Mouse (Mus musculus): Measurements from ENCODE around the gene Nkiras1.
A peak's percentile ranks its signal among the peaks of the same experiment; 100 is the strongest.

Gene Nkiras1

DNA sequence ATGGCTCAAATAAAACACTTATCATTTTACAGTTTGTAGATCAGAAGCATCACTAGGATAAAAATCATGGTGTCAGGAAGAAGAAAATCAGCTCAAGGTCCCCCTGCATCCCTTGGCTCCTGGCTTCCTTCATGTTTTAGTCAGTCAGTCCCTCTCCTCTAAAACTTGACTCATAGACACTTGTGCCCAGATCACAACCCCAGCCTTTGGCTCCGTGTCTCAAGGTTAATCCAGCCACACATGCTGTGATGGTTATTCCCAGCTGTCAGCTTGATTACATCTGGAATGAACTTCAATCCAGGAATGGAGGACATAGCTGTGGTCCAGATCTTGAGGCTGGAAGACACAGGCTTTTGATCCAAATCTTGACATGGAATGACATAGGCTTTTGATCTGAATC is 3.6 kb downstream of the Nkiras1 start:
- no peak for DNase-seq (ENCODE audit: low spot score)

DNA sequence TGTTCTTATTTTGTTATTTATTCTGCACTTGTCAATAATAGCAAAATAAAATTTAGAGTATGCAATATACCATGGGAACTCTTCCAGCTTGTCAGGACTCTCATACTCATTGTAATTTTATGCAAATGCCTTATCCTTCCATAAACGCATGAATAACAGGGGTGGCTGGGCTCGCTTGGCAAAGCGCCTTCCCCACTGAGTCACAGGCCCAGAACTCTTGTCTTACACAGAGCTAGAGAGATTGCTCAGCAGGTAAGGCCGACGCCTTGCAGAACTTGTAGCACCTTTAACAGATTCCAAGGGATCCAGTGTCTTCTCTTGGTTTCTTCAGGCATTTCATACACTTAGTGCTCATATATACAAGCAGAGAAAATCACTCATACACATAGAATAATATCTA is 9.4 kb downstream of the Nkiras1 start:
- DNase-seq (ENCODE audit: low spot score) = no peak

DNA sequence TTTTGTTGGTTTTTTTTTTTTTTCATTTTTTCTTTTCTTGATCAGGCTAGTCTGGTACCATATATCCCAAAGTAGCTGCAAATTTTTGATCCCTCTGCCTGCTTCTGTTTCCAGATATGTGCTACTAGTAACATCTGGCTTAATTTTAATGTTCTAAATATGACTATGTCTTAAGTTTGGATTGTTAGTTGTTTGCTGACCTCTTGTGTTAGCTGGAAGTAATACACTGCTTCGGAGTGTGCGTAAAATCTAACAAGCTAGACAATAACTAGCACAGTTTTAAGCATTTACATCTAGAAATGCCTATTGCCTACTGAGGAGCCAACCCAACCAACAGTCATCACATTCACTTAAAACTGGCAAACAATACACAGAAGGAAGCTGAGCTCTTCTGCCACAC is 13.6 kb downstream of the Nkiras1 start:
- no peak for DNase-seq (ENCODE audit: low spot score)

DNA sequence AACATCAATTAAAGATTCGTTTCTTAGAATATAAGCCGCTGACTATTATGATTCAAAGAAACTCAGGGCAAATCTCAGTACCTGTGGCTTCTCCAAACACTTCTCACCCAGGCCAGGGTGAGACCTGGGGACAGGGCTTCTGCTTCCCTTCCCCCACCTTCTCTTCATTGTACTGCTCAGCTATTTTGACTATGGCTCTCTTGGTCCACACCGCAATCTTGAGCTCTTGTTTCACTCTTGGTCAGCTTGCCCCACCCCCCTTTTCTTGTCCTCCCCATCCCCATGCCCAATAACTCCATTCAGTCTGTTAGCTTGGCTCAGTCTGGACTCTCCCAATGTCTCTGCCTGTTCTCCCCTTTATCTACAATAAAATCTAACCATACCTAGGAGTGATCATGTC is 14.5 kb downstream of the Nkiras1 start:
- DNase-seq (ENCODE audit: low spot score) = no peak

DNA sequence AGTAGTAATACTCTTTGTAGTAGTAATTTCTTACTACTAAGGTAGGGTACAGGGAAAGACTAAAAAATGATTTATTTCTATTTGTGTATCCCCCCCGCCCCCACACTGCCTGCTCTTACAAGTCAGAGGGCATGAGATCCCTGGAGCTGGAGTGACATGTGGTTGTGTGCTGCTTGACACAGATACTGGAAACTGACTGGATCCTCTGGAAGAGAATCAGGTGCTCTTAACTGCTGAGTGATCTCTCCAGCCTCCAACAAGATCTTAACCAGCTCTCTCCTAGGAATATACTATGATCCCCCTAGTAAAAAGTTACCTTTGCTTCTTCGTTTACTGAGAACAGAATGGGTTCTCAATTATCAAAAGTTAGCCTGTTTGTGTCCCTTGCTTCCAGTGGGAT is 15.5 kb downstream of the Nkiras1 start:
- DNase-seq (ENCODE audit: low spot score) = no peak

DNA sequence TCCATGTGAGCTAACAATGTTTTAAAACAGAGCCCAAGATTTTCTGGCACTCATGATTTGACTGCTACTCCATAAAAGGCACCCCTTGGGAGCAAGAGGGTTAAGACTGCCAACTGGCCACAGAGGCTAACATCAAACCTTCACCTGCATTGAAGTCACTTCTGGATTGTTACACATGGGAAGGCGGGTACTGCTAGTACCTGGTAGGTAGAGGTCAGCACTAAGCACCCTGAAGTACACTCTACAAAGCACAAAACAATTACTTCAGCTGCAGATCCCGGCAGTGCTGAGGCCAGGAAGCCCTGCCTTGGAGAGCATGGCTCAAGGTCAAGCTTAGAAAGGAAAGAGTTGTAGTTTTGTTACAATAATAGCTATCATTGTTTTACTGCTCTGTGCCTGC is 16.5 kb downstream of the Nkiras1 start:
- no peak for DNase-seq (ENCODE audit: low spot score)

DNA sequence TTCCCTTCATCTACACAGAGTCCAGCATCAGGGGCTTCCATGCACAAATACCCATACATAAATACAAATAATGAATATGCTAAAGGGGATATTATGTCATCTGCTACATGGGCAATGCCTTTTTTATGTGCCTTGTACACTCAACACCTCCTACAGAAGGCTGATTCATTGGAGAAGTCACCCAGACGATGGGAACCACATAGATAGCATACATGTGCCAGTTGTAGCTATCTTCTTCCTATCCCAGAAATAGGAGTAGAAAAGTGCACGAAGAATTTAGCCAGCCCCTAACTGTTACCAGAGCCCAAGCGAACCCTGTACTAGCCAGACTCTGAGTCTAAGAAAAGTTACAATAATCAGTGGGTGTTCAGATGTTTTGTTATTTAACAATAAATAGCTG is 21.2 kb downstream of the Nkiras1 start:
- DNase-seq (ENCODE audit: low spot score) = no peak

DNA sequence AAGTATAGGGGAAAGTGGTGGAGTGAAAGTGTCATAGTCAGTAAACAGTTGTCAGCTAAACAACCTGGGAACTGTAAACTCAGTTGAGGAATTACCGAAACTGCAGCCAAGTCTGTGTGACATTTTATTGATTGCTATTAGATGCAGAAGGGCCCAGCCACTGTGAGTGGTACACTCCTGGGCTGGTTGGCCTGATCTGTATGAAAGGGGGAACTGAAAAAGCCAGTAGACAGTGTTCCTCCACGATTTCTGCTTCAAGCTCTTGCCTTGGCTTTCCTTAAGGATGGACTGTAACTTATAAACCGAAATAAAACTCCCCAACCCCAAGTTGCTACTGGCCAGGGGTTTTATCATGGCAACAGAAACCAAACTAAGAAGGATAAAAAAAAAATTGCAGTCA is 21.6 kb downstream of the Nkiras1 start:
- DNase-seq (ENCODE audit: low spot score) = no peak

DNA sequence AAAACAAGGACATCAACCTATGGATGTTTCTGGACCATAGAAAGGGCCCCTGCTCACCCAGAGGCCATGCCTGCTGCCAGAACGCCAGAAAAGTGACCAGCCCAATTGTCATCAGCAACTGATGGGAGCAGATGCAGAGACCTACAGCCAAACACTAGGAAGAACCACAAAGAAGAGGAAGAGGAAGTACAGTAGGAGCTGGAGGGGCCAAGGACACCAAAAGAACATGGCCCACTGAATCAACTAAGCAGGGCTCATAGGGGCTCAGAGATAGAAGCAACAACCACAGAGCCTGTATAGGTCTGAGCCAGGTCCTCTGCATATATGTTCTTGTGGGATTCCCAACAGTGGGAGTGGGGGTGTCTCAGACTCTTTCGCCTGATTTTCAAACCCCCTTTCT is 26.5 kb downstream of the Nkiras1 start:
- DNase-seq (ENCODE audit: low spot score) = no peak

DNA sequence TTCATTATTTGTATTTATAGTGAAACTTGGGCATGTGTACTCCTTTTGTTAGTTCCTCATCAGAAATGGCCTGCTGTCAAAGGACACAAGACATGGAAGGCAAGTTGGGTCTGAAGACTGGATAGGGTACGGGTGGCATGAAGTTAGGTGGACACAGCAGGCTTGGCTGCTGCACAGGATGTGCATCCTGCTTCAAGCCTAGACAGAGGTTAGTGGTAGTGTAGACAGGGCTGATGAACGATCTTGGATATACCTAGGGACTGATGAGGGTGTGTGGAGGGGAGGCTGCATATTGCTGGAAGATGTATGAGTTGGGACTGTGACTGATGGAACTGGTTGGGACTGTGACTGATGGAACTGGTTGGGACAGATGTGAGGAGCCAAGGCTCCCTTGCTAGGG is 27.9 kb downstream of the Nkiras1 start:
- DNase-seq (ENCODE audit: low spot score) = no peak

DNA sequence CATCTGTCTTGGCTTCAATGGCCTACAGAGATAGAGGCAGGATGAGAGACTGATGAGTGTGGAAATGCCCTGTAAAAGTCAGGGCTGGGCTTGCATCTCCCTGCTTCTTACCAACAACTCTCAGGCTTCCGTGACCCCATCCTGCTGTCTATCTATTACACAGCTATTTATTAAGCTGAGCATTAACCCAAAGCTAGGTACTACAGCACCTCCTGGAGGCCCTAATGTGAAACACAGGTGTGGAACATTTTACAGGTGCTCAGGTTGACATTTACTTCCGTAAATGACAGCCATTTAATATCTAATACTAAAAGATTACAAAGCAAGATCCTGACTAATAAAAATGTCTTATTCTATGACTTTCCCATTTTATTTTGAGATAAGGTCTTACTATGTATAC is 29.7 kb downstream of the Nkiras1 start:
- no peak for DNase-seq (ENCODE audit: low spot score)

DNA sequence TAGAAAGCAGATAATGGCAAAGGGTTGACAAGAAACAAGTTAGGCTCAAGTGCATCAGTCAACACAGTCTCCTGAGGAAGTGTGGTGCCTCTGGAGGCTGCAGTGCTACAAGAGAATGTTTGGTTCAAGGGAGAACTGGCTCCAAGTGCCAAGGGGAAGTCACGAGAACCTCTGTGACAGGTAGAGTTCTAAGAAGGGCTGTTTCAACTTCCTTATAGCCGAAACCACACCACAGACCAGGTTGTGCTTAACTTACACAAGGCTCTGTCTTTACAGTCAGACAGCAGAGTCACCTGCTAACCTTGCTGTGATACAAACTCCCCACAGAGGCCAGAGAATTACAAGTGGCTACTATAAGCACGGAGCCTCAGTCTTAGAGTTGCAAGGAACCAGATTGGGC is 30.7 kb downstream of the Nkiras1 start:
- no peak for DNase-seq (ENCODE audit: low spot score)

DNA sequence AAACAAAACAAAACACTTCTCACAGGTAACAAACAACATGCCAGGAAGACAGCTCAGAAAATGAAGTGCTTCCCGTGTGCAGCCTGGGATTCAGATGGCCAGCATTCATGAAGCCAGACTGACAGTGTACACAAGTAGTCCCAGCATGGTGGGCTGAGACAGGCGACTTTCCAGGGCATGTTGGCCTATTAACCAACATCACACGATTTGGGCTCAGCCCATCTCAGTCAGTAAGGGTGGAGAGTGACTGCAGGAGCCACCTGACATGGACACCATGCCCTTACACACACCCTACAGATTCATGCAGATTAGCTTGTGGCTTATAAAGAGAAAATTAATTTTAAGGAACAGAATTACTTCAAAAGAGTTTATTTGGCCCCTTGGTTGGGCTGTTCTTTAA is 31.8 kb downstream of the Nkiras1 start:
- no peak for DNase-seq (ENCODE audit: low spot score)

DNA sequence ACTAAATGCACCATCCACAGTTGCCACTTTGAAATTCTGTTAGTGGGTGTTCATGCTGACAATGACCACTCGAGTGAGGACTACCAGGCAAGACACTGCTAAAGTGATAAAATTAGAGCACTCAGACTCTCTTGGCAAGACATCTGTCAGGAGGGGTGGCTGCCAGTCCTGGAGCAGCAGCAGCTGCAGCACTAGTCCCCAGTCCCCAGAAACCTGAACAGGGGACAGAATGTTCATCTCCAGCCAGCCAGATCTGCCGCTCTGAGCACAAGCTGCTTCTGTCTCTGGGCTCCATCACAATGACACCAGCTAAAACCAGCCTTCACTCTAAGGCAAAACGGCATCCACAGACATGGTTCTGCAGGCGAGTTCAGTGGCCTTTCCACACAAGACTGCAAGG is 32.3 kb downstream of the Nkiras1 start:
- no peak for DNase-seq (ENCODE audit: low spot score)

DNA sequence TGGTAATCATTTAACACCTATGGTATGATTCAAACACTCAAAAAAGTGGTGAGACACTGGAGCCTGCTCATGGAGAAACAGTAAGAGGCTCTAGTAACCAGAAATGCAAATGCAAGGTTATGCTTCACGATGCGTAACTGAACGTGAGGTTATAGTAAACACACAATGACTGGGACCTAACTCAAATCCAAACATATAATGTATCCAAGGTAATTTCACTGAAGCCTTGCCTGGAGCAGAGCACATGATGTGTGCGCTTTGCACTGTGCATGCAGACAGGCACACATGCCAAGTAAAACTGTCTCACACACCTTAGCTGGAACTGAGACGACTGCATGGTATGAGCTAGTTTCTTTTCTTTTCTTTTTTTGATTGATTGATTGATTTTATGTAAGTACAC is 33.2 kb downstream of the Nkiras1 start:
- no peak for DNase-seq (ENCODE audit: low spot score)

DNA sequence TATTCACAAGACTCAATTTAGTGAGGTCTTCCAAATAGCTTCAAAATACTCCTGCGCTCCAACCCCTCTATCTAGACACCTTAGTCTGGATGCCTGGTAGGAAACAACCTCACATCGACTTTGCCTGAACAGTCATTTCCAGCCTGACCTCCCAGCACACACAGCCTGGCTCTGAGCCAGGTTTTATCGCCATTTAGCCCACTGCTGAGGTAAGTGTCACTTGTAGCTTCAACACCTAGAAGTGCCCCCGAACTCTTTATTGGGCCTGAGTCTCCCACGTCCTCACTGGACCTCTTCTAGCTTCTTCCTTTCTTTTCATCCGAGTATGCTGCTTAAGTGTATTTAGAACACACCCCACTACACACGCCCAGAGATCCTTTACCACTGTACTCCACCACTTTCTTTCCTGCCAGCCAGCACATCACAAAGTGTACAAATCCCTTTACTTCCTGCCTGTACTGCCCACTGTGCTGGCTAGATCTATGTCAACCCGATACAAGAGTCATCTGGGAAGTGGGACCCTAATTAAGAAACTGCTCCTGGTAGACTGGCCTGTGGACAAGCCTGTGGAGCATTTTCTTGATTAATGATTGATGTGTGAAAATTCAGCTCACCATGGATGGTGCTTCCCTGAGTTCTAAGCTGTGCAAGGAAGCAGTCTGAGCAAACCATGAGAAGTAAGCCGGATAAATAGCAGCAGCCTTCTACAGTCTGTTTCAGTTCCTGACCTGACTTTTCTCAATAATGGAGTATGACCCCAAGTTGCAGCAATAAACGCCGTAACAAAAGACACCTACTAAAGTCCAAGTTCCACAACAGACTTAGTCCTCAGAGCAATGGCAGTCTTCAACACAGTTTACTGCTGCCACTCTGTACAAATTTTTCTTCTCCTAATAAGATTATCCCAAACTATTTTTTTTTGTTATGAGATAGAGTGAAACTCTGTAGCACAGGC is 46.8 kb downstream of the Nkiras1 start:
- no peak for DNase-seq (ENCODE audit: low spot score)

DNA sequence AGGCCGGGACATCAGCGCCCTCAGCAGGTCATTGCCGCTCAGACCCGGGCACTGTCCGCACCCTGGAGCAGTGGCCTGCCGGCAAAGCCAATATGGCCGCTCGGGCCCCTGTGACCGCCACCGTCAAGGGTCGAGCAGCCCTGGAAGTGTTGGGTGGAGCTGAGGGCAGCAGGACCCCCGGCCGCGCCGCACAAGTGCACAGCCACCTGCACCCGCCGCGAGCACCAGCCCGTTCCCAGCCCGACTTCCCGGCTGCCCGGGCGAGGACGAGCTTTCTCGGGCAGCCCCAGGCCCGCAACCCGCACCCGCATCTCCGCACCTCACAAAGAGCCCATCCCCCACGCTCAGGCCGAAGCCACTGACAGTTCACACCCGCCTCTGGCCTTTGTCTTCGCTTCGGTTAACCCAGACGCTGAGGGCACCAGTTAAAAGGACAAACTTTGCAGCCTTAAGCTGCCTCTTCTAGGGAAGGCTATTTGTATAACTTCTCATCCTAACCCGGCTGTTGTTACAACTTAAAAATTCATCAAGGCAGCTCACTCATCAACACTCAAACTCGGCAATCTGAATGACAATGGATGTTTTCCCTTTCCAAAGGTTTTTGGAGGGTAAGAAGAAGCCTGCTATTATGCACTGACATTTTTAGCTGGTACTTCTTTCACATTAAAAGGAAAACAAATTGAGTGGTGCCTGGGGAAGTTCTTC is 56.2 kb downstream of the Nkiras1 start:
- peak; percentile 77 for DNase-seq (ENCODE audit: low spot score)

DNA sequence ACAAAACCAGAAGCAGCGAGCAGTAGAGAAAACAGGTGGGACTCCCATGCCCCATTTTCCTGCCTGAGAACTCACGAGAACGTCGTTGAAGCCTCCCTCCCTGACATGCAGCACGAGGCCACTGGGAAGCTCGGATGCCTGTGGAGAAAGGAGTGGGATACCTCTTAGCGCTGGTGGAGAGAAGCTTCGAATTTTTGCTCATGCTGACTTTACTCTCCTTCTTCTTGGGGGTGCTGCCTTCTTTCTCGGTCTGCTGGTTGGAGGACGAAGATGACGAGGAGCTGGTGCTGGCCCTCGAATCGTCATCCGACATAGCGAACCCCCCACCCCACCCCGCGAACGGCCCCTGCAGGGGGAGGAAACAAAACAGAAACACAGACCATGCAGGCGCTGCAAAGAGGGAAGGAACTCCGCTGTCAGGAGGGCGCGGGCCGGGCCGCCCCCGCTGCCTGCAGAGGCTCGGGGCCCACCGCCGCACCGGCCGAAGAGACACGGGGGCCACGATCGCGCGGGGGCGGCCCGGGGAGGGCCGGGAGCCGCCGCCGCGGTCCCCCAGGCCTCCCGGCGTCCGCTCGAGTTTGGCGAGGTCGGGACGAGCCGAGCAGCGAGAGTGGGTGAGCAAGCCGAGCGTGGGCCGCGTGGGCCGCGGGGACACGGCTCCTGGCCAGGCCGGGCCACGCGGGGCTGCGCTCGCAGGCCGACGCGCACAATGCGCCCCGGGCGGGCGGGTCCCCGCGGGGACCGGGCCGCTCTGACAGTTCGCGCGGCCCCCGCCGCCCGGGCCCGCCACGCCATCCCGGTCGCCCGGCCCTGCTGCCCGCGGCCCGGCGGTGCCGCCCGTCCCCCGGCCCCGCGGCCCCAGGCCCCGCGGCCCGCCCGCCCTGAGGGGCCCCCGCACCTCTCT is 60.1 kb downstream of the Nkiras1 start:
- peak; percentile 54 for DNase-seq (ENCODE audit: low spot score)

DNA sequence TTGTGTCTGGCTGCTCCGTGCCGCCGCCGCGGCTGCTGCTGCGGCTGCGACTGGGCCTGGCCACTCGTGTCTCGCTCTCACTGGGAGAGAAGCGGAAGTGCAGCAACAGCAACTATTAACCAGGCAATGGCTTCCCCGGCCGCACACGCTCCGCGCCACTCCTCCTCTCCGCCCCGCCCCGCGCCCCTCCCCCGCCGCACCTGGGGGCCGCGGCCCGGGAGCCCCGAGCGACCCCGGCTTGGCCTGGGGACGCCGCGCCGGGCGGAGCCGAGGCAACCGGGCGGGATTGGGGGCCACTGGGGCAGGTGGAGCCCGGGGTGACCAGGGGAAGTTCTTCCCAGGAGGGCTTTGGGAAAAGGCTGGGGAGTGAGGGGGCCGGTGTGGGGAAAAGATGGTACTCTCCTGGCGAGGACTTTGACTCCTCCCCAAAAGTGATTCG is 60.8 kb downstream of the Nkiras1 start, which contains the start of gene Ube2e1:
Ube2e1 (minus strand) TSS at position 167 of the 439 bp plus-strand sequence.
- peak; percentile 80 for DNase-seq (ENCODE audit: low spot score)

Data from embryo, embryonic 10 days (tissue).